Mouse (Mus musculus) liver, postnatal 0 days (tissue): Measurements from ENCODE around the gene Pink1. TPM values are rescaled to one million over a fixed set of nuclear protein-coding genes. Genes with fewer than 3 reads are reported as not detected.
"Not testable (repeated sequence)": the region's sequence is repeated elsewhere in the genome, so short reads cannot be mapped to it uniquely, and the experiment has no call there.

Experiments
- ATAC-seq: fragments of 200-750 bp; cut with Nextera tagmentation; 2 replicates; pipeline ENCODE4 v1.8.0; 2017; ENCODE audit warnings: mild to moderate bottlenecking, moderate library complexity
- DNase-seq: peaks from one replicate; pipeline ENCODE4 v3.0.0-alpha.2; 2016
- H3K27ac ChIP-seq: fragments of 300-500 bp; sonication (generic); 2 replicates; pipeline ENCODE4 v1.5.1; 2014; ENCODE audit warnings: antibody characterized with exemption, moderate library complexity, mild to moderate bottlenecking, low read depth
- H3K27me3 ChIP-seq: fragments of 300-500 bp; sonication (generic); 2 replicates; pipeline ENCODE4 v1.6.1; 2014; ENCODE audit warnings: low read length, control low read depth, mixed read lengths; ENCODE audit not compliant: insufficient read depth
- H3K36me3 ChIP-seq: fragments of 300-500 bp; sonication (generic); replicated peaks from 2 replicates; pipeline ENCODE4 v1.6.1; 2014; ENCODE audit warnings: mild to moderate bottlenecking, control low read depth, low read length, moderate library complexity, mixed read lengths; ENCODE audit not compliant: insufficient read depth
- H3K4me1 ChIP-seq: fragments of 300-500 bp; sonication (generic); 2 replicates; pipeline ENCODE4 v1.6.1; 2014; ENCODE audit warnings: antibody characterized with exemption, mild to moderate bottlenecking, control low read depth; ENCODE audit not compliant: insufficient read depth
- H3K4me2 ChIP-seq: fragments of 300-500 bp; sonication (generic); 2 replicates; pipeline ENCODE4 v1.6.1; 2014; ENCODE audit warnings: low read depth, mild to moderate bottlenecking, low read length, moderate library complexity, mixed read lengths
- H3K4me3 ChIP-seq: fragments of 300-500 bp; sonication (generic); 2 replicates; pipeline ENCODE4 v1.5.1; 2014; ENCODE audit warnings: low read depth, low read length
- H3K9ac ChIP-seq: fragments of 300-500 bp; sonication (generic); replicated peaks from 2 replicates; pipeline ENCODE4 v1.6.1; 2014; ENCODE audit warnings: mild to moderate bottlenecking, moderate library complexity
- H3K9me3 ChIP-seq: fragments of 300-500 bp; sonication (generic); 2 replicates; pipeline ENCODE4 v1.6.1; 2016; ENCODE audit warnings: mild to moderate bottlenecking, control low read depth, low read length, mixed read lengths
- CTCF ChIP-seq: sonication (generic); IDR thresholded peaks from 2 replicates; pipeline ENCODE4 v1.5.1; 2016; ENCODE audit warnings: antibody characterized with exemption, low read depth
- EP300 ChIP-seq: IDR thresholded peaks from 2 replicates; pipeline ENCODE4 v1.6.1; 2016; ENCODE audit warnings: antibody characterized with exemption, low read depth, mild to moderate bottlenecking
- WGBS: fragments of 180-500 bp; shearing (Covaris S2); extraction: QIAGEN DNeasy Blood & Tissue Kit; methylation state at CpG from one replicate; pipeline ENCODE4 v1.1.7; 2014; ENCODE audit not compliant: insufficient replicate concordance; 5-methylcytosine and 5-hydroxymethylcytosine counted together
- polyA plus RNA-seq: library from polyadenylated mRNA; unstranded; fragments of >200 nt; fragmentation: Nextera tagmentation; extraction: Ambion mirVana; gene quantifications from 2 replicates; pipeline ENCODE4 v1.2.1, GENCODE M21; 2015

The Pink1 gene
- polyA plus RNA-seq, 1 experiment from 2014 or later, result 52.5 TPM

DNA sequence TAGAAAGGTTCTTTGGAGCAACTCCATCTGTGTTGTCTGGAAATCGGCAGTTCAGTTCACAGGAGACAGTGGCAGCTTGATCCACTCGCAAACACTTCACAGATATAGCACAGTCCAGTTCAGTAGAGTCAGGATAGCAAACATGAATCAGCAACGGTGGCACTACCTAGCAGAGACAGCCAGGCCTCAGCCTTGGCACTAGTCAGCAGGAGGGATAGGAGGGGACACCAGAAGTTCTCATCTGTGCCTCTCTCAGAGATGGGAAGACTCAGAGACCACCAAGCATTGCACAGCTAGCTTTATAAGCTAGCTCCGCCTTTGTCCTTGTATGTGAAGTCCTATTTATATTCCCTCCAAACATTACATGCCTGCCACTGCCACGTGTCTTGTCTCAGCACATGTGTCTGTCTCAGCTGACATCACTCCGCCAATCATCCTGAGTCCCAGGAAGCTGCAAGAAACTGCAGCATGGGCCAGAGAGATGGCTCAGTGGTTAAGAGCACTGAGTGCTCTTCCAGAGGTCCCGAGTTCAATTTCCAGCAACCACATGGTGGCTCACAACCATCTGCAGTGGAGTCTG, 1.9 kb upstream of the Pink1 start:
- Histone ChIP-seq H3K27ac (peak overlapping the region; percentile 78), H3K9me3 (no peaks in the 10 kb centered on the region), H3K4me2 (peak overlapping the region; percentile 55), H3K4me1 (peaks cover 14% of the 10 kb centered on the region), H3K36me3 (no peaks in the 10 kb centered on the region), H3K4me3 (peak overlapping the region; percentile 30), H3K9ac (peak overlapping the region; percentile 55), H3K27me3 (no peaks in the 10 kb centered on the region)
- TF ChIP-seq CTCF (no peak), EP300 (no peak)
- ATAC-seq (no peak), DNase-seq (no peak)
- 58% methylated on average over 7 of the region's 7 CpGs for WGBS

DNA sequence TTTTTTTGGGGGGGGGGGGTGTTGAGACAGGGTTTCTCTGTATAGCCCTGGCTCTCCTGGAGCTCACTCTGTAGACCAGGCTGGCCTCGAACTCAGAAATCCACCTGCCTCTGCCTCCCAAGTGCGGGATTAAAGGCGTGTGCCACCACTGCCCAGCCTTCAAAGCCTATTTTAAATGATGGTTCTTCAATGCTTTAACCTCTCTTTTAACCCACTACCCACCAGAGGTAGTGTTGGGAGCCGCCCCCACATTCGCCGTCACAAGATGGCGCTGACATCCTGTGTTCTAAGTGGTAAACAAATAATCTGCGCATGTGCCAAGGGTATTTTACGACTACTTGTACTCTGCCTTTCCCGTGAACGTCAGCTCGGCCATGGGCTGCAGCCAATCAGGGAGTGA, 1.0 kb upstream of the Pink1 start:
- H3K27me3 ChIP-seq, H3K9me3 ChIP-seq, H3K4me3 ChIP-seq, H3K36me3 ChIP-seq, H3K9ac ChIP-seq, ATAC-seq, H3K4me2 ChIP-seq, DNase-seq: not testable (repeated sequence)
- H3K4me1 ChIP-seq, result peaks cover 14% of the 10 kb centered on the region
- peak overlapping the region; percentile 96; the same call in 1 of the 2 replicates for H3K27ac ChIP-seq
- WGBS, result 62% methylated on average over 7 of the region's 12 CpGs

DNA sequence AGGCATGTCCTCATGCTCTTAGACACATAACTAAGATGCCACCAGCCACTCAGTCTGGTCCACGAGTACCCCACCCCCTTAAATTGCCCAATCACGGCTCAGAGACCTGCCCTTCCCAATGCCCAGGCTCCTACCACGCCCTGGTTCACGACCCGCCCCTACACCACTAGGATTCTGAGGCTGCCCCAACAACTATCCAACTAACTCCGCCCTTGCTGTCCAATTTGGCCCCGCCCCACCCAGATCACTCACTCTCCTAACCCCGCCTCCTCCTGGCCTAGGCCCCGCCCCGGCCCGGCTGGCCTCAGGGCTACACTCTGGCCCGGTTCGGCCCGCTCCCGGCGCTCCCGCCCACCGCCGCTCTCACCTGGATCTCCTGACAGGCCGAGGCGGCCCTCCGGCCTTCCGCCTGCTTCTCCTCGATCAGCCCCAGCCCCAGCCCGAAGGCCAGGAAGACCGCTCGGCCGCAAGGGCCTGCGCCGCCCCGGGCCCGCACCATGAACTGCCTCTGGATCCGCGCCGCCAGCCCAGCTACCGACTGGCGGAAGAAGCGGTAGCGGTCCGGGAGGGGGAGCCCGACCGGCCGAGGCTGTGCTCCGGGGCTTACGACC, 536 bp downstream of the Pink1 start:
- Histone ChIP-seq H3K36me3 (no peaks in the 10 kb centered on the region; the same call in 1 of the 2 replicates), H3K9ac (peak overlapping the region; percentile 91), H3K4me3 (peak overlapping the region; percentile 76), H3K27ac (peak overlapping the region; percentile 96), H3K4me2 (peak overlapping the region; percentile 66), H3K9me3 (no peaks in the 10 kb centered on the region), H3K4me1 (peaks cover 14% of the 10 kb centered on the region), H3K27me3 (no peaks in the 10 kb centered on the region)
- peak; percentile 91 for ATAC-seq
- peak; percentile 98 for DNase-seq
- TF ChIP-seq EP300, result peak; percentile 60; the same call in 1 of the 2 replicates
- no peak for TF ChIP-seq CTCF
- WGBS, result under 1% methylated on average over 35 of the region's 45 CpGs

DNA sequence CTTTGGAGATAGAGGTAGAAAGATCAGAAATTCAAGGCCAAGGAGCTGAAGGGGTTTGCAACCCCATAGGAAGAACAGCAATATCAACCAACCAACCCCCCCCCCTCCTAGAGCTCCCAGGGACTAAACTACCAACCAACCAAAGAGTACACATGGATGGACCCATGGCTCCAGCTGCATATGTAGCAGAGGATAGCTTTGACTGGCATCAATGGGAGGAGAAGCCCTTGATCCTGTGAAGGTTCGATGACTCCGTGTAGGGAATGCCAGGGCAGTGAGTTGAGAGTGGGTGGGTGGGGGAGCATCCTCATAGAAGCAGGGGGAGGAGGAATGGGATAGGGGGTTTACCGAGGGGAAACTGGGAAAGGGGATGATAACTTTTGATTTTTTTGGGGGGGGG, 1.7 kb downstream of the Pink1 start:
- peak overlapping the region; percentile 55; the same call in 1 of the 2 replicates for H3K27ac ChIP-seq
- H3K4me1 ChIP-seq, result peaks cover 14% of the 10 kb centered on the region

DNA sequence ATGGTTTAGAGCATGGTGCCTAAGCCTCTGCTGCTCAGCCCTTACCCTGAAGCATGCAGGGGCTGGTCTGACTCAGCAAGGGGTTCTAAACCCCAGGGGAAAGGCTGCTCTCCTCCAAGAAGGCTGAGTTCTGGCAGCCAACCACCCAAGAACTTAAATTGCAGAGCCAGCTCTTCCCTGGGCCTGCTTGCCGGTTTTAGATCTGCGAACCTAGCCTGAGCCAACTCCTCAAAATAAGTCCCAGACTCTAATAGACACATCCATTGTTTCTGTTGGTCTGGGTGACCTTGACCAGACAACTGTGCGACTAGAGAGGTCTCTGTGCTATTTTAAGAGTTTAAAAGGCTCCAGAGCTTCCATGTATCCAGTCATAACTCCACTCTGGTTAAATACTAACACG, 2.4 kb downstream of the Pink1 start:
- DNase-seq (no peak), ATAC-seq (no peak)
- Histone ChIP-seq H3K27ac (peak overlapping the region; percentile 55; the same call in 1 of the 2 replicates), H3K4me2 (no peak overlapping the region), H3K4me3 (no peak overlapping the region), H3K9ac (no peak overlapping the region), H3K4me1 (peaks cover 14% of the 10 kb centered on the region), H3K27me3 (no peaks in the 10 kb centered on the region), H3K36me3 (peaks cover 10% of the 10 kb centered on the region), H3K9me3 (no peaks in the 10 kb centered on the region)
- TF ChIP-seq CTCF (no peak), EP300 (no peak)
- WGBS, result 54% methylated on average over 4 of the region's 4 CpGs

More for the DNA sequence above, 1.7 kb downstream of the Pink1 start:
- no peaks in the 10 kb centered on the region for H3K27me3 ChIP-seq
- 89% methylated on average over 3 of the region's 3 CpGs for WGBS
- DNase-seq (no peak), ATAC-seq (no peak)
- no peak for TF ChIP-seq CTCF
- TF ChIP-seq EP300, result no peak
- H3K4me2 ChIP-seq, result no peak overlapping the region
- peaks cover 7% of the 10 kb centered on the region for H3K36me3 ChIP-seq
- no peak overlapping the region for H3K4me3 ChIP-seq
- no peak overlapping the region for H3K9ac ChIP-seq
- no peaks in the 10 kb centered on the region for H3K9me3 ChIP-seq

DNA sequence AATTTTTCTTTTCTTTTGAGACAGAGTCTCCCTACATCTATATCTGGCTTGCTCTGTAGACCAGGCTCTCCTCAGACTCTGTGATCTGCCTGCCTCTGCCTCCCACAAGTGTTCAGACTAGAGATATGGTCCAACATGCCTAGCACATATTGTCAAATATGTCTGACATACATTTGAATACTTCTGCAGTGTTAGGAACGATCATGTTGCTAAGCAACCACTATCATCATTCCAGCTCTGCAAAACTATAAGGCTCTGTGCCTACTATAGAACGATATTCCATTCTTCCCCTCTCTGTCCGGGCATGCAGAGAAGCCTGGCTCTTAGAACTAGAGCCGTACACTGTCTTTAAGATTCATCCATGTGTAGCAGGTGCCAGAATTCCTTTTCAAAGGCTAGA, 3.4 kb downstream of the Pink1 start:
- Histone ChIP-seq H3K27ac (no peak overlapping the region), H3K4me2 (no peak overlapping the region), H3K4me1 (peaks cover 14% of the 10 kb centered on the region), H3K9me3 (no peaks in the 10 kb centered on the region), H3K4me3 (no peak overlapping the region), H3K9ac (no peak overlapping the region), H3K36me3 (peaks cover 15% of the 10 kb centered on the region), H3K27me3 (no peaks in the 10 kb centered on the region)
- WGBS, result 80% methylated on average over 4 of the region's 4 CpGs
- ATAC-seq (no peak), DNase-seq (no peak)
- no peak for TF ChIP-seq EP300
- TF ChIP-seq CTCF, result no peak
